Mouse (Mus musculus) midbrain, embryonic 12.5 days (tissue): ENCODE data around the gene Amigo3. TPM values are rescaled to one million over a fixed set of nuclear protein-coding genes. Genes with fewer than 3 reads are reported as not detected.

ENCODE experiments used
- ATAC-seq: fragments of 200-750 bp; cut with Nextera tagmentation; 2 replicates; pipeline ENCODE4 v1.8.0; 2017; ENCODE audit warnings: low read depth, moderate TSS enrichment, moderate library complexity; ENCODE audit not compliant: low FRiP score
- H3K27ac ChIP-seq: fragments of 300-500 bp; sonication (generic); replicated peaks from 2 replicates; pipeline ENCODE4 v1.5.1; 2016; ENCODE audit warnings: mild to moderate bottlenecking
- H3K27me3 ChIP-seq: fragments of 300-500 bp; sonication (generic); 2 replicates; pipeline ENCODE4 v1.6.1; 2016; ENCODE audit warnings: mild to moderate bottlenecking
- H3K36me3 ChIP-seq: fragments of 300-500 bp; sonication (generic); 2 replicates; pipeline ENCODE4 v1.6.1; 2016
- H3K4me1 ChIP-seq: fragments of 300-500 bp; sonication (generic); 2 replicates; pipeline ENCODE4 v1.6.1; 2016
- H3K4me2 ChIP-seq: fragments of 300-500 bp; sonication (generic); replicated peaks from 2 replicates; pipeline ENCODE4 v1.6.1; 2016; ENCODE audit warnings: mild to moderate bottlenecking, moderate library complexity
- H3K4me3 ChIP-seq: fragments of 300-500 bp; sonication (generic); 2 replicates; pipeline ENCODE4 v1.5.1; 2016; ENCODE audit warnings: mild to moderate bottlenecking
- H3K9ac ChIP-seq: fragments of 300-500 bp; sonication (generic); replicated peaks from 2 replicates; pipeline ENCODE4 v1.6.1; 2016; ENCODE audit warnings: mild to moderate bottlenecking, moderate library complexity
- H3K9me3 ChIP-seq: fragments of 300-500 bp; sonication (generic); 2 replicates; pipeline ENCODE4 v1.6.1; 2016; ENCODE audit warnings: mild to moderate bottlenecking
- WGBS: fragments of 180-500 bp; shearing (Covaris S2); methylation state at CpG from one replicate; pipeline ENCODE4 v1.1.7; 2016; 5-methylcytosine and 5-hydroxymethylcytosine counted together
- polyA plus RNA-seq: library from polyadenylated mRNA; unstranded; fragments of >200 nt; fragmentation: Nextera tagmentation; extraction: Ambion mirVana; gene quantifications from 2 replicates; pipeline ENCODE4 v1.2.1, GENCODE M21; 2016

The Amigo3 gene
- polyA plus RNA-seq, 1 experiment from 2014 or later, result 3.2 TPM

DNA sequence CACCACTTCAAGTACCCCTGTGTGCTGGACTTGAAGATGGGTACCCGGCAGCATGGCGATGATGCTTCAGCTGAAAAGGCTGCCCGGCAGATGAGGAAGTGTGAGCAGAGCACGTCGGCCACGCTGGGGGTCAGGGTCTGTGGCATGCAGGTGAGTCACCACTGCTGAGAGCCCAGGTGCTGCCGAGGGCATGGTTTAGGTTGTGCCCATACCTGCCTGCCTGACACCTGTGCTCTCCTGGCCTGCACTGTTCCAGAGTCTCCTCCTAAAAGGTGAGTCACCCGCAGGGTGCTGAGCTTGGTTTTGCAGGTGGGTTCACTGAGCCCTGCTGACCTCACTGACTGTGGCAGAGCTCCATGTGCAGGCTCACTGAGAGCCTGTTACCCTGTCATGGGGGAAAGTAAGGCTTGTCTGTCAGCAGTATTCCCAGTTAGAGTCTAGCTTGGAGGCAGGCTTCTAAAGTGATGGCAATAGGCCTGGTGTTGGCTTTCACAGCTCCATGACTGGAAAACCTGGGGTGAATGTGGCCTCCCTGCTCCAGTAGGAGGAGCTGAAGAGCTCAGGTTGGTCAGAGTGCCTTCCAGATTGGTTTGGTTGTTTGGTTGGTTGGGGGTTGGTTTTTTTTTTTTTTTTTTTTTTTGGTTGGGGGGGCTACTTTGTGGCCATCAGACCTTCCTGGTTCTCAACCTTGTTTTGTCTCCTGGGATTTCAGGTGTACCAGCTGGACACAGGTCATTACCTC, 8.0 kb upstream of the Amigo3 start:
- Histone ChIP-seq H3K27me3 (no peaks in the 10 kb centered on the region), H3K4me1 (peaks cover 17% of the 10 kb centered on the region), H3K27ac (no peak overlapping the region), H3K9ac (no peak overlapping the region), H3K4me3 (no peak overlapping the region), H3K9me3 (no peaks in the 10 kb centered on the region), H3K4me2 (no peak overlapping the region), H3K36me3 (peaks cover 61% of the 10 kb centered on the region)
- WGBS, result 98% methylated on average over 8 of the region's 8 CpGs
- no peak for ATAC-seq

DNA sequence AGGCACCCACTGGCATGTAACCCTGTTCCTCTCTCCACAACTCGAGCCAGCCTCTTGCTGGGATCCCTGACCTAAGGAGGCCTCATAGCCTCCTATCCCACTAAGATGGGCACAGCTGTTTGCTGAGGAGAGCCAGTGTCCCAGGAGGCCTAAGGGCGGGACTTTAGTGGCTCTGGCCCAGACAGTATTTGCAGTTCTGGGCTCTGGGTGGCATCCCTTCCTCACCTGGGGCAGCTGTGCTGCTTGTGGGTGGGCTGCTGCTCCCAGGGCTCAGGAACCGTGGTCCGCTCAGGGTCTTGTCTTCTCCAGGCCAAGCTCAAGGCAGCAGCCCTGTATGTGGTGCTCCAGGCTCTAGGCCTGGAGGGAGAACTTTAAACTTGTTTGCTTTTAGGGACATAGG, 6.4 kb upstream of the Amigo3 start:
- Histone ChIP-seq H3K4me2 (no peak overlapping the region), H3K9ac (no peak overlapping the region), H3K36me3 (peaks cover 59% of the 10 kb centered on the region), H3K9me3 (no peaks in the 10 kb centered on the region), H3K4me1 (peaks cover 19% of the 10 kb centered on the region), H3K27me3 (no peaks in the 10 kb centered on the region), H3K27ac (no peak overlapping the region), H3K4me3 (no peak overlapping the region)
- no peak for ATAC-seq
- WGBS, result 91% methylated on average over 4 of the region's 4 CpGs

DNA sequence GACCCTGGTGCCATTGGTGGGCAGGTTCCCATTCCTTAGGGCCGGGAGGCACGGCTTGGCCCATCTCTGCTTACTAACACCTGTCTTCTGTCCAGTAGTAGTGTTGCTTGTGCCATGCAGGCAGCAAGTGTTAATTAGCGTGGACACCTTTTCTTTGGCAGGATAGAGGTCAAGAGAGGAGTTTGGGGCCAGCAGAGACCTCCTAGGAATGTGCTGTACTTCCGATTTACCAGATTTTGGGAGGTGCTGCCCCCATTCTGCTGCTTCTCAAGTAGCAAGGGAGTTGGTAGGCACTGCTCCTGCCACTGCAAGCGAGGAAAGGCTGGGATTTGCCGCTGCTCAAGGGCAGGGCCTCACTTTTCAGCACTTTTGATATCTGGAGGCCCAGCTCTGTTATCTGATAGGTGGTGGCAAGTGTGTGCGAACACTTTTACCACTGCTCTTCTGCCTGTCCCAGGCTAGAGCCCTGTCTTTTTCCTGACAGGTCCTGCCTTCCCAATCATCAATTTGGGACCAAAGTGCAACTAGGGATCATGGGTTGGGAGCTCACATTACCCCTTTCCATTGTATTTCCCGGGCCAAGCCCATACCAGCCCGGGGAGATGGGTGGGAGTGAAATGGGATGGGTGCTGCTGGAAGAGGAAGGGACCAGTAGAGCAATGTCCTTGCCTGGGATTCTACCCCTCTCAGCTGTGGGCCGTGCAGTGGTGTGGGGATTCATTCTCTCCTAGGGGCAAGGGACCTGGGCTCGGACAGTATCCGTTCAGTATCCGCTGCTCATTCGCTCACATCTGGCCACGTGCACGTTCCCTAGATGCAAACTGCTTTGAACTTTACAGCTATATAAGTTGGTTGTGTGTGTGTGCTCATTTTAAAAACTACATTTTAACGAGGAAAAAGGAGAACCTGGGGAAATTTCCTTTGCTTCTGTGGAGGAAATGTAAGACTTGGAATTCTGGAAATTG, 5.1 kb upstream of the Amigo3 start:
- ATAC-seq, result no peak
- peaks cover 56% of the 10 kb centered on the region for H3K36me3 ChIP-seq

DNA sequence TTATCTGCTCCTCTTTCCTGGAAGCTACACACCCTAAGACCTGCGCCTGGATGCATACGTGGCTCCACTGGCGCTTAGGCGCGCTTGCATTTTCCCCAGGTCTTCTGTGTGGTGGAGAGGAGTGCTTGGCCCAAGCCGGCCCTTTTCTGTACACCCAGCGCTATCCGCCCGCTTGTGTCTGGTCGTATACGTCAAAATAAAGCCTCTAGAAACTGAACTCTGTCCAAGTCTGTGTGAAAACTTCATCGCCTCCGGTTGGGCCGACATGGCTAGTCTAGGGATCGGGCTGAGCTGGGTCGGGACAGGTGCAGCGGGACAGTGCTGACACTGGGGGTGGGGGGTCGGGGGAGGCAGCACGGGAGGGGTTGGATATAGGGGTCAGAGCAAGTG, 4.4 kb upstream of the Amigo3 start:
- Histone ChIP-seq H3K27me3 (no peaks in the 10 kb centered on the region), H3K4me3 (peak overlapping the region; percentile 72), H3K36me3 (peaks cover 54% of the 10 kb centered on the region), H3K9me3 (no peaks in the 10 kb centered on the region), H3K4me1 (peaks cover 24% of the 10 kb centered on the region), H3K9ac (peak overlapping the region; percentile 72), H3K4me2 (peak overlapping the region; percentile 98), H3K27ac (peak overlapping the region; percentile 75)
- under 1% methylated on average over 17 of the region's 19 CpGs for WGBS
- ATAC-seq, result peak; percentile 59

More for the DNA sequence above, 5.1 kb upstream of the Amigo3 start:
- H3K9ac ChIP-seq, result peak overlapping the region; percentile 72
- no peaks in the 10 kb centered on the region for H3K9me3 ChIP-seq
- H3K27me3 ChIP-seq, result no peaks in the 10 kb centered on the region
- 47% methylated on average over 17 of the region's 17 CpGs for WGBS
- H3K4me1 ChIP-seq, result peaks cover 19% of the 10 kb centered on the region
- peak overlapping the region; percentile 98 for H3K4me2 ChIP-seq
- H3K4me3 ChIP-seq, result peak overlapping the region; percentile 72
- H3K27ac ChIP-seq, result peak overlapping the region; percentile 75

DNA sequence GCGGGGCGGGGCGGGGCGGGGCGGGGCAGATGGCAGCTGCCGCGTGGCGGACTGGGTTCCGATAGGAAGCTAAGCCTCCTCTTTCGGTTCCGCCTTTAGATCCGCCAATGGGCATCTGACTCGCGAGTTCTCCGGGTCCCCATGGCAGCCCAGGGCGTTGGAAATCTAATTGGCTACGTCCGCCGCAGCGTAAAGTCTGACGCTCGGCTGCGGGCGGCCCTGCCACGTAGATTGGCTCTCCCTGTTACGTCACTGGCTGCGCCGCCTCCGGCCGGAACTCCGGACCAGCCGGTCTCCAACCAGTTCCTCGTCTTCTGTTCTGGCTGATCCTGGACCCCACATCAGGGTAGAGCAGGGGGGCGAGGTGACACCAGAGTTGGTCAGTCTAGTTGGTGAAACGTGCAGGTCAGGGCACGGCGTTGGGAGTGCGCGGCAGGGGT, 3.9 kb upstream of the Amigo3 start, which contains the start of gene Gmppb:
Gene Gmppb, plus strand, starts transcription at position 227 of the 440 bp plus-strand sequence.
- Histone ChIP-seq H3K4me1 (peaks cover 24% of the 10 kb centered on the region), H3K27me3 (no peaks in the 10 kb centered on the region), H3K4me3 (peak within 1 kb of the TSS; percentile 72), H3K9me3 (no peaks in the 10 kb centered on the region), H3K27ac (peak within 1 kb of the TSS; percentile 75), H3K4me2 (peak within 1 kb of the TSS; percentile 98), H3K9ac (peak within 1 kb of the TSS; percentile 72), H3K36me3 (peaks cover 58% of the 10 kb centered on the region)
- WGBS, result 0% methylated on average over 38 of the region's 39 CpGs
- ATAC-seq, result peak; percentile 94

DNA sequence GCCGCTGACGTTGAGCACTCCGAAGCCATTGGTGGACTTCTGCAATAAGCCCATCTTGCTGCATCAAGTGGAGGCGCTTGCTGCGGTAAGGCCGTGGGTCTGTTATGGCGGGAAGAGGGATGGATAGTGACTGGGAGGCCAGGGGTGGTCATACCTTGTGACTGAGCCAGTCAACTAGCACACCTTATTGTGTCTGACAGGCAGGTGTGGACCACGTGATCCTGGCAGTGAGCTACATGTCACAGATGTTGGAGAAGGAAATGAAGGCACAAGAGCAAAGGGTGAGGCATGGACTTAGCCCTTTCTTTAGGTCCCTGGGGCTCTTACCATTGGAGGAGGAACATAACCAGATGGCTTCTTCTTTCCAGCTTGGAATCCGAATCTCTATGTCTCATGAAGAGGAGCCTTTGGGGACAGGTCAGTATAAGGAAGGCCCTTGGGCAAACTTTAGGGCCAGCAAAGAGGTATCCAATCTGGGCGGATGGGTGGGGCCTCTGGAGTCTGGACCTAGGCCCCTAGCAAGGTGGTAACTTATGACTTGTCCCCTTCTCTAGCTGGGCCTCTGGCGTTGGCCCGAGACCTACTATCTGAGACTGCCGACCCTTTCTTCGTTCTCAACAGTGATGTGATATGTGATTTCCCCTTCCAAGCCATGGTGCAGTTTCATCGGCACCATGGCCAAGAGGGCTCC, 3.3 kb upstream of the Amigo3 start:
- 44% methylated on average over 15 of the region's 15 CpGs for WGBS
- peak; percentile 14 for ATAC-seq
- Histone ChIP-seq H3K27me3 (no peaks in the 10 kb centered on the region), H3K4me1 (peaks cover 24% of the 10 kb centered on the region), H3K36me3 (peaks cover 61% of the 10 kb centered on the region), H3K9me3 (no peaks in the 10 kb centered on the region), H3K4me3 (peak overlapping the region; percentile 72), H3K4me2 (peak overlapping the region; percentile 98), H3K9ac (peak overlapping the region; percentile 72), H3K27ac (peak overlapping the region; percentile 66)

DNA sequence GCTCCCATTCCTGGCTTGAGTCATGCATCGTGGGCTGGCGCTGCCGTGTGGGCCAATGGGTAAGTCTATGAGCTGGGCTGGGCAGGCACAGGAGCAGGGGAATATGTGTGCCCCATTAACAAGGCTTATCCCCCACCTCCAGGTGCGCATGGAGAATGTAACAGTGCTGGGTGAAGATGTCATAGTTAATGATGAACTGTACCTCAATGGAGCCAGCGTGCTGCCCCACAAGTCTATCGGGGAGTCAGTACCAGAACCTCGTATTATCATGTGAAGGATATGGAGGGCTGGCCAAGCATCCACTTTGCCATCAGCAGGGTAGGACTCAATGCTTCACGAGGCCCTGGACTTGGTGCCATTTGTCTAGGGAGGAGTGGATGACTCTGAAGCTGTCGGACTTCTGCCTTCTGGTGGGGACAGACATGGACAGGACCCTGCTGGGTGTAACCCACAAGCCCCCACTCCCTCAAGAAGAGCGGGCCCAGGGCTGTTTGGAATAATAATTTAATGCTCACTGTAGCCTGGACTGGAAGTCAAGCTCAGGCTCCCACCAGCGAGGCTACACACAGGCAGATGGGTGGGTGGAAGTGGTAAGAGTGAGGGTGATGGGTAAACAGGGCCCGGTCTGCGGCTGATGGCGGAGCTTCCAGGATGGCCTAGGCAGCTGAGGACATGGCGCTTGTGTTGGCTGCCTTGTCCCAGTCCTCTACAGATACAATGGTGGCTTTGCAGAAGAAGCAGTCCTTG, 1.6 kb upstream of the Amigo3 start:
- Histone ChIP-seq H3K27ac (no peak overlapping the region), H3K4me2 (no peak overlapping the region), H3K9me3 (no peaks in the 10 kb centered on the region), H3K4me3 (no peak overlapping the region), H3K27me3 (no peaks in the 10 kb centered on the region), H3K36me3 (peaks cover 62% of the 10 kb centered on the region), H3K4me1 (peaks cover 24% of the 10 kb centered on the region), H3K9ac (no peak overlapping the region)
- WGBS, result 94% methylated on average over 15 of the region's 15 CpGs
- ATAC-seq, result no peak

DNA sequence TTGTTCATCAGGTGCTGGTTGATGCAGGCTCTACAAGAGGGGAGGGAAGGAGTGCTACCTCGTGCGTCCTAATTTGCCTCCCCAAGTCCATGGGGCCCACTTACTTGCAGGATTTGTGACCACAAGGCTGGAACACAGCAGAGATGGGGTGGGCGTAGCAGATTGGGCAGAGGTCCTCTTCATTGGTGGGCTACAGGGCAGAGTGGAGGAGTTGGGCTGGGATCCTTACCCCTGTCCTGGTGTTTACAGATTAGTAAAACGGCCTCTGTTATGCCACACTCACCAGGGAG, 1.1 kb upstream of the Amigo3 start:
- no peaks in the 10 kb centered on the region for H3K27me3 ChIP-seq
- no peak overlapping the region for H3K9ac ChIP-seq
- ATAC-seq, result no peak
- WGBS, result 81% methylated on average over 4 of the region's 4 CpGs
- H3K4me1 ChIP-seq, result peaks cover 24% of the 10 kb centered on the region
- H3K36me3 ChIP-seq, result peaks cover 61% of the 10 kb centered on the region
- H3K27ac ChIP-seq, result no peak overlapping the region
- H3K4me3 ChIP-seq, result no peak overlapping the region
- H3K9me3 ChIP-seq, result no peaks in the 10 kb centered on the region
- no peak overlapping the region for H3K4me2 ChIP-seq

DNA sequence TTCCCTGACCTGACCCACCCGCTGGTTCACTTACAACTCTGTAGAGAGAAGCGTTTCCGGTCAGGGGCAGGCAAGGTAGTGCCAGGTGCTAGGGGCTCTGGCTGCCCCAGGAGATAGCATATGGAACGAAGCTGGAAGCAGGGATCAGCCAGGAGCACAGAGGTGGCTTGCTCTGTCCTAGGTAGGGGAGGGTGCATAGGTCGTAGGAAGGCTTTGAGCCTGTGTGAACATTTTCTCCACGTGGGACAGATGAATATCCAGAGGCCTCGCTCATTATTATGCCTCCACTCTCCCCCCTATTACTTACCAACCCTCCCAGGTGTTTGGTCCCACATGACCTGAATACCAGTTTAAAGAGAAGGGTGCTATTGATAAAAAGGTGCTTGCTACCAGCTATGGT, 548 bp upstream of the Amigo3 start:
- Histone ChIP-seq H3K4me1 (peaks cover 24% of the 10 kb centered on the region), H3K36me3 (peaks cover 60% of the 10 kb centered on the region), H3K4me2 (no peak overlapping the region), H3K4me3 (no peak overlapping the region), H3K27me3 (no peaks in the 10 kb centered on the region), H3K9ac (no peak overlapping the region), H3K9me3 (no peaks in the 10 kb centered on the region), H3K27ac (no peak overlapping the region)
- ATAC-seq, result no peak
- WGBS, result 75% methylated on average over 7 of the region's 7 CpGs

DNA sequence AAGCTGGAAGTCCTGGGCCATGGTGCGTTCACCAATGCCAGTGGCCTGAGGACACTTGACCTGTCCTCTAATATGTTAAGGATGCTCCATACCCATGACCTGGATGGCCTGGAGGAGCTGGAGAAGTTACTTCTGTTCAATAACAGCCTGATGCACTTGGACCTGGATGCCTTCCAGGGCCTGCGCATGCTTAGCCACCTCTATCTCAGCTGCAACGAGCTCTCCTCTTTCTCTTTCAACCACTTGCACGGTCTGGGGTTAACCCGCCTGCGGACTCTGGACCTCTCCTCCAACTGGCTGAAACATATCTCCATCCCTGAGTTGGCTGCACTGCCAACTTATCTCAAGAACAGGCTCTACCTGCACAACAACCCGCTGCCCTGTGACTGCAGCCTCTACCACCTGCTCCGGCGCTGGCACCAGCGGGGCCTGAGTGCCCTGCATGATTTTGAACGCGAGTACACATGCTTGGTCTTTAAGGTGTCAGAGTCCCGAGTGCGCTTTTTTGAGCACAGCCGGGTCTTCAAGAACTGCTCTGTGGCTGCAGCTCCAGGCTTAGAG, 786 bp downstream of the Amigo3 start:
- peaks cover 13% of the 10 kb centered on the region for H3K4me1 ChIP-seq
- 92% methylated on average over 15 of the region's 15 CpGs for WGBS
- peaks cover 71% of the 10 kb centered on the region for H3K36me3 ChIP-seq
- no peaks in the 10 kb centered on the region for H3K27me3 ChIP-seq
- H3K27ac ChIP-seq, result no peak overlapping the region
- no peak overlapping the region for H3K4me2 ChIP-seq
- ATAC-seq, result no peak
- H3K9me3 ChIP-seq, result no peaks in the 10 kb centered on the region
- no peak overlapping the region for H3K9ac ChIP-seq
- H3K4me3 ChIP-seq, result no peak overlapping the region
